Mouse (Mus musculus) regulatory T cell (primary cell): ENCODE data around the gene Lemd2.

Experiments
- in situ Hi-C: fragments of 300-600 bp; cut with MboI, MseI; formaldehyde crosslinking; loops from one replicate; pipeline ENCODE4 v1.15.1; 2025; ENCODE audit warnings: high pct_unique_total_duplicates

Lemd2 gene

GRCm38 (mm10) chr17:27227258-27227657, 23.0 kb upstream of the Lemd2 start:
- in situ Hi-C loops = no loop called here

- in situ Hi-C loops = no loop called here
Observed at GRCm38 (mm10) chr17:27226701-27227100, 22.4 kb upstream of the Lemd2 start.

GRCm38 (mm10) chr17:27225801-27226200, 21.5 kb upstream of the Lemd2 start:
- in situ Hi-C loops = no loop called here

DNA sequence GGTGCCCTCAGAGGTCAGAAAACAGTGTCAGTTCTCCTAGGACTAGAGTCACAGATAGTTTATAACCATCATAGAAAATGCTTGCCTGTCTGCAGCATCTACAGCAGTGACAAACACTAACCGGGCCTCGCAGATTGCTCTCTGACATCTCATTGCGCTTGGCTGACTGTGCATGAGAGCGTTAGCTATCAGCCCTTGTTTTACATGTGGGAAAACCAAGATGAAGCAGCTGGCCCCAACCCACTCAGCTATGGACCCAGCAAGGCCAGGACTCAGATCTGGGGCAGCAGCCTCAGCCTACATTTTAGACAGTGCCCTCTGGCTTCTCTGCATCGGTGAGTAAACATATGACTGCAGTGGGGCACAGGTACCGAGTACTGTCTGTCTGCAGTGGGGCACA, 19.6 kb upstream of the Lemd2 start:
- in situ Hi-C loops = no loop called here

- in situ Hi-C loops = no loop called here
Observed at GRCm38 (mm10) chr17:27221562-27221961, 17.3 kb upstream of the Lemd2 start.

GRCm38 (mm10) chr17:27218916-27219315, 14.6 kb upstream of the Lemd2 start:
- in situ Hi-C loops = no loop called here

GRCm38 (mm10) chr17:27218364-27218763, 14.1 kb upstream of the Lemd2 start:
- in situ Hi-C loops = no loop called here

DNA sequence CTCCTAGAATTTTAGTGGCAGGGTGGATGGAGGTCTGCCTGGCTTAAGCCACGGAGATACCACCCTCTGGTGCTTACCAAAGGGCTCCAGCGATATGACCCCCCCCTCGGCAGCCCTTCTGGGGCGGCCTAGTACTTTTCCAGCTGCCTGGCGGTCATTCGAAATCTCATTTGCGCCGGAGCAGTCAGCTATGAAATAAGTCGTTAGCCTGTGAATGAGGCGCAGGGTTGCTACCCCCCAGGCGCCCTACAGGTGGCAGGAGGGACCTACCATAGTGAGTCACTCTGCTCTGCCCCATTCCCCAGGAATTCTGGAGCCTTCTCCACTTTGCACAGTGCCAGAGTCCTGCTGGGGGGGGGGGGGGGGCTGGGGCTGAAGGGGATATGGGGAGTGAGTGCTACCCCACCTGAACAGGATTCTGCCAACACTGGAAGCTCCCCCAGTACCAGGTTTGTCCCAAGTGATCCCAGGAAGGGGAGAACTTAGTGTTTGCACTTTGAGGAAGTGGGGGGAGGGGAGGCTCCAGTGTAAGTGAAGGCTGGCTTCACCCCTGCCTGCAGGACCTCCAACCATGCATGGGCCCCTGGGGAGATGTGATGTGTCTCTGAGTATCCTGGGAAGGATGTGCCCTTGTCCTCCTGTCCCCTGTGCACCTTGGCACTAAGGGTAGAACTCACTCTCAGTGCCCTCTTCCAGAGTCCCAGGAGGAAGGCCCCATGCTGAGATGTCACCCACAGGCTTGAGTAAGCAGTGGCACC, 8.7 kb upstream of the Lemd2 start:
- in situ Hi-C loops = no loop called here

DNA sequence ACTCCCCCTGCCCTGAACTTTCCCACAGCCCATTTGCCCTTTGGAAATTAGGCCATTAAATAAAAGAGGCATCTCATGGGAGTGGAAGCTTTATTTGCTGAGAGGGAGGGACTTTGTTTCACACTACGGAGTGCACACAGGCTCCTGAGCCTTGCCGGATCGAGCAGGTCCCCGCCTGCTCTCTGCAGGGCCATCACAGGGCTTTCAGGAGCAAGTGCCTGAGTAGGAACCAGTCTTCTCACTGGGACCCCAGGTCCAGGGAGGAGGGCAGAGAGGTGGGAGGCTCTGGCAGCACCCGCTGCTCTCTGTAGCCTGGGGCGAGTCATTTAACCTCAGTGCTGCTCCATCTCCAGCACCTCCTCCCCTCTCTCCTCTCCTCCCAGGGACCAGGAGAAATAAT, 7.7 kb upstream of the Lemd2 start:
- in situ Hi-C loops = no loop called here

DNA sequence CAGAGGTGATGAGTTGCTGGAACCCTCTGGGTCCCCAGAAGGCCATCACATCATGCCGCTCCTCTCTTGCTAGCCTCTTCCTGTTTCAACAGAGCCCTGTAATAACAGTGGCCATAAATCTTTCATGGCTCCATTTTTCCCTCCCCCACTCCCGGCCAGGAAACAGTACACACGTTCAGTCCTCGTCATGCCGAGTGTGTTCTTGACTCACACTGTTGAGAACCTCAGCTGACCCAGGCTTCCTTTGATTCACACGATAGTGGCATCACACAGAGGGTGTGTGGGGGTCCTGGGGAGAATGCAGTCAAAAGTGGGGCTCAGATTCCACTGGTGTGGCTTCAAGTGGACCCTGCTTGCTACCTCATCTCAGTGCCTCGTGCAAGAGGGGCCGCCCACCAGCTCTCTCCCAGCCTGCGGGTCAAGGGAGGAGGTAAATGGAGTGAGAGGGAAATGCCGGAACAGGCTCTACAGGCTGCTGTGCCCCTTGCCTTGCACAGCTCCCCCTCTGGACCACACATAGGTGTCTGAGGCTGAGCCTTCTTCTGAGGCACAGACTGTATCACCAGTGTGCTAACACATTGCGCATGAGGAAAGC, 2.9 kb upstream of the Lemd2 start:
- in situ Hi-C loops = loop anchor here (5.0 kb wide), 1 partner anchor 70 kb away; no protein-coding TSS in a partner anchor

- in situ Hi-C loops = no loop called here
Observed at GRCm38 (mm10) chr17:27203358-27204074, 753 bp downstream of the Lemd2 start.

- in situ Hi-C loops = no loop called here
Observed at GRCm38 (mm10) chr17:27202919-27203357, 1.3 kb downstream of the Lemd2 start.

- in situ Hi-C loops = no loop called here
Observed at GRCm38 (mm10) chr17:27201981-27202380, 2.3 kb downstream of the Lemd2 start.

DNA sequence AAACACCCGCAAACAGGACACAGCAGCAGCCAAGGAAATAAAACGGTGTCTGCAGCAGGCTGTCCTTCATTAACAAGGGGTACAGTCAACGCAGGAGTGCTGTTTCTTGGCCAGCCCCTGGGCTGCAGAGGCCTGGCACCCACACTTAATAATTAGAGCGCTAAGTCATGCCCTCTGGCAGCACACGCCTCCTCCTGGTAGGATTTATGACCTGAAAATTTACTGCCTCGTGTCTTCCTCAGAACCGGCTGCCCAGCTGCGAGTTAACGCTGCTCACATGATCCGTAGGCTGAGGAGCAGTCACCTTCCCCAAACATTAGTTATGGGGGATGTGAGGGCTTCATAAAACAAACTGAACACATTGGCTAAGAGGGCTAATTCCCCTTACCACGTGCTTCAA, 3.5 kb downstream of the Lemd2 start:
- in situ Hi-C loops = no loop called here

GRCm38 (mm10) chr17:27199864-27200263, 4.4 kb downstream of the Lemd2 start:
- in situ Hi-C loops = no loop called here

DNA sequence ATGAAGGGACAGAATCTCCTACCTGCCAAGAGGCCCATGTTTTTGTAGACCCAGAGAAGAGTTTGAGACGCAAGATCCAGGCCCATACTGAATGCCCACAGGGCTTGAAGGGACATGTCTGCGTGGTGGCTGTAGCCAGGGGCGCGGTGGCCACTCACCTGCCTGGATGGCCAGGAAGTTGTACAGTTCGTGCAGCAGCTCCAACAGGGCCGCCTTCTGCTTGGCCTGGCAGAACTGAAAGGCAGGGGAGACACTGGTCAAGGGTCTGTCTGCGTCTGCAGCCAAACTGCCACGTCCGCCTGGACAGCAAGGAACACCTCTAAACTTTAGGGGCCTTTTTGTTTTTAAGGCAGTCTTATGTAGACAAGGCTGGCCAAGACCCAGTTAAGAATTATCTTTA, 5.1 kb downstream of the Lemd2 start:
- in situ Hi-C loops = no loop called here

DNA sequence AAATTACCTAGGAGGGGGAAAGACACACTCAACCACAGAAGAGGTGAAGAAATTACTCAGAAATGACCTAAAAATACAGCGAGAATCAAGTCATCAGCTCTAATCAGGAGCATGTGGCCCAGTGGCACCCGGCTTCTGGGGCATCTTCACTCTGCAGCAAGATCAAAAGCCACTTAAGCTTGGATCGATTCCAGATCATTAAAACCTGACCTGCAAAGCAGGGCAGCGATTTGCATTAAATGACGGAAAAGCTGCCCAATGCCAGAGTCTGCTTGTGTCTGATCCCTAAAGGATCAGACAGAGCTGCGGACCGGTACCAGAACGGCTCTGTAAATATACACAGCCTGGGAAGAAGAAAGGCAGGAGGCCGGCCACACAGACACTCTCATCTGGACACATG, 8.1 kb downstream of the Lemd2 start:
- in situ Hi-C loops = no loop called here

DNA sequence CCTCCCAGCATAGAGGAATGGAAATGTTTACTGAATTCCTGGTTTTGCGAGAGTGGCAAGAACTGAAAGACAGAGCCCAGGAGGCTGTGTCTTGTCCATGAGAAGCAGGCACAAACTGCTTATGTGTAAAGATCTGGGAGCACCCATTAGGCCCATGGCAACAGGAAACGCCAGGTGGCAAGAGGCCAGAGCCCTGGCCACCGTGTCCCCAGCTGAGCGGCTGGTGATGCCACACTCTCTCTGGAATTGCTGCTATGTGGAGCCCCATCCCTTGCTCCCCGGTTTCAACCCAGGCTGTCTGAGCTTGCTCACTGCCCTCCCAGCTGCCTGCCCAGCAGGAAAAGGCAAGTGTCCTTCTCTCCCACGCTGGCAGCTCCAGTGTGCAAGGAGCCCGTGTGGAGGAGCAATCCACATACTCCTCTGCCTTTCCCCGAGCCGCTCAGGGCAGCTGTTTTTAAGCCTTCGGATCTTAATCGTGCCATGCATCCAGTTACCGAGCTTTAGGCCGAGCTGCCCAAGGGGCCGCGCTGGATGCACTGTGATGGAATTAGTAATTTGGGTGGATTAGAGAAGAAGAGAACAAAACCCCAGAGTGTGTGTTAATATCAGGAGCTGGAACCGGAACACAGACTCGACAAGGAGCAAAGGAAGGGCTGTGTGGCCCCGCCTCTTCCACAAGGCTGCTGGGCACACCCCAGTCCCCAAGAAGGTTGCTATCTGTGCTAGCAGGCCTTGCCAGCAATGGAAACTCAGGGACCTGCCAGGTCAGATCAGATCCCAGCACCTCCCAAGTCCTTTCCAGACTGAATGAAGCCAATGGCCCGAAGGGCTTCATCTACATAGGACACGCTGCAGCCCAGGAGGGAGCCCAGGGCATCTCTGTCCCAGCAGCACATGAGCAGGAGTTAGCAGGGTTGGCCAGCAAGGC, 9.7 kb downstream of the Lemd2 start:
- in situ Hi-C loops = loop anchor here (5.0 kb wide), 1 partner anchor 328 kb away; the partner anchor contains the start of gene Grm4

- in situ Hi-C loops = loop anchor here (5.0 kb wide), 1 partner anchor 330 kb away; the partner anchor contains the start of gene Grm4
Observed at GRCm38 (mm10) chr17:27191804-27192203, 12.5 kb downstream of the Lemd2 start.

DNA sequence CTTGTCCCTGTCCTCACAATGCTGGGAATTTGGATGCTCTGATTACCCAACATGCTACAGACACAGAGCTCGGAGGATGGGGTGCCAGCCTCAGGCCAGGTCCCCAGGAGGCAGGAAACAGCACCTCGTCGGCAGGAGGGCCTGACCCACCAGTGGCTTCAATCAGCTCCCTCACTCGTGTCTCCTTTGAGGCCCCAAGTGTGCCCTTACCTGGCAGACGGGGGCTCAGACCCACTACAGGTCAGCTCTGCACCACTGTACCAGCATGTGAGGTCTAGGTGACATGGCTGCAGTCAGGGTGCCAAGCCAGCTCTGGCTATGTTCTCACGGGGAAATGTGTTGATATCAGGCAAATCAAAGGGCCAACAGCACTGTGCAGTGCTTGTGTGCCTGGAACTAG, 13.1 kb downstream of the Lemd2 start:
- in situ Hi-C loops = loop anchor here (5.0 kb wide), 1 partner anchor 331 kb away; the partner anchor contains the start of gene Grm4

DNA sequence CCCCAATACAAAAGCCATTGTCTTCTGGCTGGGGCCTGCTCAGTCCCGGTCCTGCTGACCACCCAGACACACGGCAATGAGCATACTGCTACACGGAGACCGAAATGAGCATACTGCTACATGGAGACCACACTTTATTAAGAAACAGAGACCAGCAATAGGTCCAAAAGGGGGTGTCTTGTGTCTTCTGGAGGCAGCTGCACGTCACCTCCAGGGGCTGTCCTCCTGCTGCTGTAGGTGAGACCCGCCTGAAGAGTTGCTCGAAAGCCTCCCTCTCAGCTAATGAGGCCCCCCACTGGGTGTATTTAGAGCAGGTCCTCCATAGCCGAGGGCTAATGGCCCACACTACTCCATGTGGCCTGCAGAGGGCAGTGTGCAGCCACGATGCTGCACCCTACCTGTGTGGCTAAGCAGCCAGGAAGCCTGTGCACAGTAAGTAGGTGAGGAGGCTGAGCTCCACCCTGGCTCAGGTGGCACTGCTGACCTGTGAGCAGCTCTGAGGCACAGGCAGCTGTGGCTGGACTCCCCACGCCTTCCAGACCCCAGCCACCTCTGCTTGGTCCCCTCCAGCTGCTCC, 14.5 kb downstream of the Lemd2 start:
- in situ Hi-C loops = loop anchor here (5.0 kb wide), 1 partner anchor 333 kb away; the partner anchor contains the start of gene Grm4
